Mouse (Mus musculus): ENCODE results near the gene Josd1. TPM values are rescaled to one million over a fixed set of nuclear protein-coding genes. Genes with fewer than 3 reads are reported as not detected.

Josd1 gene
- polyA plus RNA-seq, 1 experiment from 2014 or later: 23.2 TPM

GRCm38 (mm10) chr15:79716710-79717109 lies 29.0 kb upstream of the Josd1 start:
- no peaks in the 10 kb centered on the region for H3K27me3 ChIP-seq
- no peaks in the 10 kb centered on the region for H3K4me1 ChIP-seq (replicated peaks)
- no peak overlapping the region for H3K4me3 ChIP-seq
- no peak for ATAC-seq (ENCODE audit: low FRiP score, low read depth)
- 88% methylated on average over 6 of the region's 6 CpGs for WGBS
- peaks cover 64% of the 10 kb centered on the region for H3K36me3 ChIP-seq
- H3K9ac ChIP-seq: no peak overlapping the region
- no peak overlapping the region for H3K27ac ChIP-seq (replicated peaks)
- no peaks in the 10 kb centered on the region for H3K9me3 ChIP-seq
- H3K4me2 ChIP-seq: no peak overlapping the region

- no peak overlapping the region for H3K27ac ChIP-seq (replicated peaks)
- WGBS: 92% methylated on average over 7 of the region's 7 CpGs
Measured at GRCm38 (mm10) chr15:79715646-79716045, 27.9 kb upstream of the Josd1 start.

GRCm38 (mm10) chr15:79708229-79708822 lies 20.6 kb upstream of the Josd1 start:
- H3K4me2 ChIP-seq: no peak overlapping the region
- H3K4me3 ChIP-seq: no peak overlapping the region
- H3K27me3 ChIP-seq: no peaks in the 10 kb centered on the region
- peaks cover 37% of the 10 kb centered on the region for H3K36me3 ChIP-seq
- no peak overlapping the region for H3K27ac ChIP-seq (replicated peaks)
- no peaks in the 10 kb centered on the region for H3K9me3 ChIP-seq
- H3K9ac ChIP-seq: no peak overlapping the region
- H3K4me1 ChIP-seq (replicated peaks): no peaks in the 10 kb centered on the region
- 97% methylated on average over 5 of the region's 5 CpGs for WGBS
- no peak for ATAC-seq (ENCODE audit: low FRiP score, low read depth)

More at GRCm38 (mm10) chr15:79715646-79716045, 27.9 kb upstream of the Josd1 start:
- Histone ChIP-seq H3K4me3 (no peak overlapping the region), H3K9ac (no peak overlapping the region), H3K4me1 (replicated peaks) (no peaks in the 10 kb centered on the region), H3K27me3 (no peaks in the 10 kb centered on the region), H3K4me2 (no peak overlapping the region), H3K36me3 (peaks cover 69% of the 10 kb centered on the region), H3K9me3 (no peaks in the 10 kb centered on the region)
- no peak for ATAC-seq (ENCODE audit: low FRiP score, low read depth)

- Histone ChIP-seq H3K27ac (replicated peaks) (no peak overlapping the region), H3K9ac (no peak overlapping the region), H3K4me1 (replicated peaks) (no peaks in the 10 kb centered on the region), H3K27me3 (no peaks in the 10 kb centered on the region), H3K4me2 (no peak overlapping the region), H3K9me3 (no peaks in the 10 kb centered on the region), H3K36me3 (peaks cover 29% of the 10 kb centered on the region), H3K4me3 (no peak overlapping the region)
- 87% methylated on average over 17 of the region's 17 CpGs for WGBS
- no peak for ATAC-seq (ENCODE audit: low FRiP score, low read depth)
Measured at GRCm38 (mm10) chr15:79706603-79707214, 19.0 kb upstream of the Josd1 start.

- H3K27ac ChIP-seq (replicated peaks): peak overlapping the region; percentile 43
Measured at GRCm38 (mm10) chr15:79697558-79698187, 10.0 kb upstream of the Josd1 start.

GRCm38 (mm10) chr15:79697011-79697410 lies 9.3 kb upstream of the Josd1 start:
- ATAC-seq (ENCODE audit: low FRiP score, low read depth): peak; percentile 51

More at GRCm38 (mm10) chr15:79697558-79698187, 10.0 kb upstream of the Josd1 start:
- WGBS: 72% methylated on average over 9 of the region's 9 CpGs
- Histone ChIP-seq H3K9me3 (no peaks in the 10 kb centered on the region), H3K4me2 (no peak overlapping the region), H3K4me3 (no peak overlapping the region), H3K27me3 (no peaks in the 10 kb centered on the region), H3K4me1 (replicated peaks) (peaks cover 21% of the 10 kb centered on the region), H3K36me3 (peaks cover 6% of the 10 kb centered on the region; the same call in 1 of the 2 replicates), H3K9ac (no peak overlapping the region)
- no peak for ATAC-seq (ENCODE audit: low FRiP score, low read depth)

GRCm38 (mm10) chr15:79696508-79696907 lies 8.8 kb upstream of the Josd1 start:
- no peak overlapping the region for H3K4me3 ChIP-seq
- 92% methylated on average over 2 of the region's 2 CpGs for WGBS
- H3K4me1 ChIP-seq (replicated peaks): peaks cover 33% of the 10 kb centered on the region
- no peak overlapping the region for H3K4me2 ChIP-seq
- H3K9me3 ChIP-seq: no peaks in the 10 kb centered on the region
- no peak overlapping the region for H3K9ac ChIP-seq
- ATAC-seq (ENCODE audit: low FRiP score, low read depth): no peak
- H3K27me3 ChIP-seq: no peaks in the 10 kb centered on the region
- H3K36me3 ChIP-seq: peaks cover 6% of the 10 kb centered on the region; the same call in 1 of the 2 replicates
- peak overlapping the region; percentile 43; the same call in 1 of the 2 replicates for H3K27ac ChIP-seq (replicated peaks)

More at GRCm38 (mm10) chr15:79697011-79697410, 9.3 kb upstream of the Josd1 start:
- H3K4me2 ChIP-seq: no peak overlapping the region
- H3K9ac ChIP-seq: no peak overlapping the region
- H3K36me3 ChIP-seq: peaks cover 6% of the 10 kb centered on the region; the same call in 1 of the 2 replicates
- WGBS: 54% methylated on average over 6 of the region's 6 CpGs
- H3K27ac ChIP-seq (replicated peaks): peak overlapping the region; percentile 43
- H3K27me3 ChIP-seq: no peaks in the 10 kb centered on the region
- no peak overlapping the region for H3K4me3 ChIP-seq
- H3K4me1 ChIP-seq (replicated peaks): peaks cover 28% of the 10 kb centered on the region
- H3K9me3 ChIP-seq: no peaks in the 10 kb centered on the region

- Histone ChIP-seq H3K27me3 (no peaks in the 10 kb centered on the region), H3K36me3 (peaks cover 6% of the 10 kb centered on the region; the same call in 1 of the 2 replicates), H3K27ac (replicated peaks) (no peak overlapping the region), H3K4me2 (no peak overlapping the region), H3K4me1 (replicated peaks) (peaks cover 35% of the 10 kb centered on the region), H3K4me3 (no peak overlapping the region), H3K9me3 (no peaks in the 10 kb centered on the region), H3K9ac (no peak overlapping the region)
- WGBS: 78% methylated on average over 3 of the region's 3 CpGs
- ATAC-seq (ENCODE audit: low FRiP score, low read depth): no peak
Measured at GRCm38 (mm10) chr15:79695516-79695915, 7.8 kb upstream of the Josd1 start.

- ATAC-seq (ENCODE audit: low FRiP score, low read depth): no peak
- peaks cover 6% of the 10 kb centered on the region; the same call in 1 of the 2 replicates for H3K36me3 ChIP-seq
Measured at GRCm38 (mm10) chr15:79694512-79694911, 6.8 kb upstream of the Josd1 start.

GRCm38 (mm10) chr15:79693740-79694139 lies 6.0 kb upstream of the Josd1 start:
- H3K36me3 ChIP-seq: peaks cover 6% of the 10 kb centered on the region; the same call in 1 of the 2 replicates
- peaks cover 44% of the 10 kb centered on the region for H3K4me1 ChIP-seq (replicated peaks)
- no peak overlapping the region for H3K9ac ChIP-seq
- H3K27me3 ChIP-seq: no peaks in the 10 kb centered on the region
- H3K4me3 ChIP-seq: no peak overlapping the region
- H3K9me3 ChIP-seq: no peaks in the 10 kb centered on the region
- no peak for ATAC-seq (ENCODE audit: low FRiP score, low read depth)
- H3K4me2 ChIP-seq: no peak overlapping the region
- WGBS: 88% methylated on average over 11 of the region's 11 CpGs
- no peak overlapping the region for H3K27ac ChIP-seq (replicated peaks)

More at GRCm38 (mm10) chr15:79694512-79694911, 6.8 kb upstream of the Josd1 start:
- Histone ChIP-seq H3K9ac (no peak overlapping the region), H3K4me2 (no peak overlapping the region), H3K4me1 (replicated peaks) (peaks cover 41% of the 10 kb centered on the region), H3K9me3 (no peaks in the 10 kb centered on the region), H3K27me3 (no peaks in the 10 kb centered on the region), H3K27ac (replicated peaks) (no peak overlapping the region), H3K4me3 (no peak overlapping the region)
- 94% methylated on average over 4 of the region's 4 CpGs for WGBS

- no peak for ATAC-seq (ENCODE audit: low FRiP score, low read depth)
- no peak overlapping the region for H3K9ac ChIP-seq
- H3K4me2 ChIP-seq: peak overlapping the region; percentile 92
- peaks cover 49% of the 10 kb centered on the region for H3K4me1 ChIP-seq (replicated peaks)
- H3K4me3 ChIP-seq: no peak overlapping the region
- H3K9me3 ChIP-seq: no peaks in the 10 kb centered on the region
- peaks cover 6% of the 10 kb centered on the region; the same call in 1 of the 2 replicates for H3K36me3 ChIP-seq
- WGBS: 71% methylated on average over 5 of the region's 5 CpGs
- no peak overlapping the region for H3K27ac ChIP-seq (replicated peaks)
- H3K27me3 ChIP-seq: no peaks in the 10 kb centered on the region
Measured at GRCm38 (mm10) chr15:79692334-79692733, 4.6 kb upstream of the Josd1 start.

GRCm38 (mm10) chr15:79691023-79691508 lies 3.3 kb upstream of the Josd1 start:
- peak overlapping the region; percentile 92 for H3K4me2 ChIP-seq
- no peaks in the 10 kb centered on the region for H3K27me3 ChIP-seq
- peak; percentile 19; the same call in 1 of the 2 replicates for ATAC-seq (ENCODE audit: low FRiP score, low read depth)
- H3K27ac ChIP-seq (replicated peaks): peak overlapping the region; percentile 86
- peaks cover 3% of the 10 kb centered on the region; the same call in 1 of the 2 replicates for H3K36me3 ChIP-seq
- no peaks in the 10 kb centered on the region for H3K9me3 ChIP-seq
- peak overlapping the region; percentile 79 for H3K9ac ChIP-seq
- under 1% methylated on average over 49 of the region's 53 CpGs for WGBS
- peak overlapping the region; percentile 76 for H3K4me3 ChIP-seq
- H3K4me1 ChIP-seq (replicated peaks): peaks cover 50% of the 10 kb centered on the region

Measured in hindbrain, embryonic 15.5 days (tissue).